Mouse (Mus musculus) effector memory CD4-positive, alpha-beta T cell, adult 7 months (primary cell): ENCODE data around the gene Defa37. TPM values are rescaled to one million over a fixed set of nuclear protein-coding genes. Genes with fewer than 3 reads are reported as not detected.

Experiments used
- polyA plus RNA-seq: library from polyadenylated mRNA; unstranded; fragments of 100-300 nt; shearing (Covaris generic); gene quantifications from one replicate; pipeline ENCODE4 v1.2.1, GENCODE M21; 2017

Gene Defa37
- not detected for polyA plus RNA-seq

GRCm38 (mm10) chr8:21565086-21565485, at the start of gene Defa37:
TSS of gene Defa37 (plus strand) at chr8:21565386.

GRCm38 (mm10) chr8:21528732-21529131, 36.5 kb upstream of the Defa37 start, which contains the start of gene Defa32:
TSS of gene Defa32 (plus strand) at chr8:21529032.

GRCm38 (mm10) chr8:21582706-21583105, 17.5 kb downstream of the Defa37 start, which contains the start of gene Defa28:
TSS of gene Defa28 (plus strand) at chr8:21583006.

GRCm38 (mm10) chr8:21594408-21594807, 29.2 kb downstream of the Defa37 start, which contains the start of gene Gm7861:
TSS of gene Gm7861 (minus strand) at chr8:21594508.

Other genes with a start within 250 kb of the Defa37 start
- gene Defa27, start 249.8 kb upstream of the Defa37 start, polyA plus RNA-seq, result not detected
- not detected for gene Defa29, start 238.4 kb upstream of the Defa37 start, polyA plus RNA-seq
- not detected for gene Defa2, start 186.9 kb upstream of the Defa37 start, polyA plus RNA-seq
- gene Defa33, start 173.6 kb upstream of the Defa37 start, polyA plus RNA-seq, result not detected
- not detected for gene Defa36, start 138.0 kb upstream of the Defa37 start, polyA plus RNA-seq
- not detected for gene Gm7849, start 108.8 kb upstream of the Defa37 start, polyA plus RNA-seq
- gene Defa20, start 56.1 kb upstream of the Defa37 start, polyA plus RNA-seq, result not detected
- gene Defa32, start 36.4 kb upstream of the Defa37 start, polyA plus RNA-seq, result not detected
- not detected for gene Defa28, start 17.6 kb downstream of the Defa37 start, polyA plus RNA-seq
- not detected for gene Gm7861, start 29.1 kb downstream of the Defa37 start, polyA plus RNA-seq
- gene Defa26, start 52.8 kb downstream of the Defa37 start, polyA plus RNA-seq, result not detected
- not detected for gene Defa17, start 90.4 kb downstream of the Defa37 start, polyA plus RNA-seq
- not detected for gene Defa34, start 100.4 kb downstream of the Defa37 start, polyA plus RNA-seq
- not detected for gene AY761184, start 138.3 kb downstream of the Defa37 start, polyA plus RNA-seq
- gene Defa24, start 169.1 kb downstream of the Defa37 start, polyA plus RNA-seq, result not detected